Mouse (Mus musculus) bone marrow, adult 2 months (tissue): ENCODE data around the gene 1810046K07Rik.

ENCODE experiments used
- CTCF ChIP-seq: fragments of 200-500 bp; IDR thresholded peaks from 2 replicates; pipeline ENCODE4 v1.5.1; 2011; ENCODE audit warnings: low read length, control low read depth; ENCODE audit not compliant: control insufficient read depth, insufficient read depth
- POLR2A ChIP-seq: fragments of 200-500 bp; IDR thresholded peaks from 2 replicates; pipeline ENCODE4 v1.6.1; 2011; ENCODE audit warnings: low read depth, mild to moderate bottlenecking, control low read depth, low read length, borderline replicate concordance; ENCODE audit not compliant: control insufficient read depth

- no peak for TF ChIP-seq POLR2A
- no peak for TF ChIP-seq CTCF
Observed at GRCm38 (mm10) chr9:51353511-51353910, 24.8 kb upstream of the 1810046K07Rik start.
